Mouse (Mus musculus) testis, postnatal 14 days (tissue): ENCODE data around the gene Tmem129.
A peak's percentile ranks its signal among the peaks of the same experiment; 100 is the strongest.

Experiments
- DNase-seq: peaks from one replicate; pipeline ENCODE4 v3.0.0; 2021; ENCODE audit warnings: low spot score

Tmem129 gene

GRCm38 (mm10) chr5:33657787-33658663 lies at the start of gene Tmem129, which contains the start of gene Tacc3:
Gene Tmem129 (minus strand): TSS chr5:33658416.
Gene Tacc3 (plus strand): TSS chr5:33658128.
- DNase-seq: peak; percentile 99

- no peak for DNase-seq
Measured at GRCm38 (mm10) chr5:33707163-33707562, 48.9 kb upstream of the Tmem129 start.

GRCm38 (mm10) chr5:33706350-33706629 lies 48.1 kb upstream of the Tmem129 start:
- no peak for DNase-seq

DNA sequence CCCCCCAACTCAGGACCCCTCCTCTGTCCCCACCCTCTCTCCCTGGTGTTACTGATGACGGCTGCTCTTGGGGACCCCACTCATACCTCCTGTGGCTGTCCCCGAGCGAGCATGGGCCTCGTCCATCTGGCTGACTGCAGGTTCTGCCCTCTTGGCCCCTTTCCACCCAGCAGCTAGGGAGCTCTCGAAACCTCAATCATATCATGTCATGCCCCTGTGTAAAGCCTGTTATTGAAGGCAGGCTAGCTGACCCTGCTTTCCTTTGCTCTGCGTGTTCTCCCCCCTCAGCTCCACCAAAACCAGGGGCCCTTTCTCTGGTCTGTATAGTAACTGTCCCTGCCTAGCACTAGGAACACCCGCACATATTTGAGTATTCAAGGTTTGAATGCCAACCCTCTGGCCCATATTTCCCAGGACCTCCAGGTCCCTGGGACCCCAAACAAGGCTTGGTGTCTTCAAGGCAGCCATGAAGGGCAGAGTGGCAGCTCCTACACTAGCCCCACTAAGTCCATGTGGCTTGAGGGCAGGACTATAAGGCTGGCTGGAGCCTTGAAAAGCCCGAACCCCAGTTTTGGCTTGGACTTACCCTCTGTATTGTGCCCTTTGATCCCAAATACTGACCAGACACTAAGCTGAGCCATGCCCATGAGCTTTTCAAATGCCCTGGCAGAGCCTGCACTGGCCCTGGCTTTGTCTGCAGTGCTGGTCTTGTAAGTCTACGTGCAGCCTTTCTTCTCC lies 47.6 kb upstream of the Tmem129 start:
- no peak for DNase-seq

- DNase-seq: no peak
Measured at GRCm38 (mm10) chr5:33704945-33705611, 46.9 kb upstream of the Tmem129 start.

GRCm38 (mm10) chr5:33703999-33704398 lies 45.8 kb upstream of the Tmem129 start:
- DNase-seq: no peak

- DNase-seq: no peak
Measured at GRCm38 (mm10) chr5:33701832-33702231, 43.6 kb upstream of the Tmem129 start.

- DNase-seq: no peak
Measured at GRCm38 (mm10) chr5:33700010-33700409, 41.8 kb upstream of the Tmem129 start.

GRCm38 (mm10) chr5:33698669-33699068 lies 40.5 kb upstream of the Tmem129 start:
- no peak for DNase-seq

- DNase-seq: no peak
Measured at GRCm38 (mm10) chr5:33697947-33698512, 39.8 kb upstream of the Tmem129 start.

DNA sequence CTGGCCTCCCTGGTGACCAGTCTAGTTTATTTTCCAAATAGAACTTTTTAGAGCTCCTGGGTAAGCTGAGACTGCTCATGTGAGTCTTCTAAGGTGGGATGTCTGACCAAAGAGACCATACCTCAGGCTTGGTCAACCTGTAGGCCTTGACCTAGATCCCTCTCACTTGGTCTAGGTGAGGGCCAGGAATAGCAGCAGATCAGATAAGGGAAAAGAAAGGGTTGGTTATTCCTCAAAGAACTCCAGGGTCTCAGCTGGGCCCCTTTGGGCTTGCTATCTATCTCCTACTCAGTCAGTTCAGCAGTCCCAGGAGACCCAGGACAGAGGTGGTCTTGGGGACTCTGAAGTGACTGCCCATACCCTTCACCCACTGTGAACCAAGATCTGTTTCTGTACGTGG lies 39.3 kb upstream of the Tmem129 start:
- DNase-seq: no peak

GRCm38 (mm10) chr5:33696430-33696829 lies 38.2 kb upstream of the Tmem129 start:
- no peak for DNase-seq

GRCm38 (mm10) chr5:33695718-33696121 lies 37.5 kb upstream of the Tmem129 start:
- DNase-seq: no peak

DNA sequence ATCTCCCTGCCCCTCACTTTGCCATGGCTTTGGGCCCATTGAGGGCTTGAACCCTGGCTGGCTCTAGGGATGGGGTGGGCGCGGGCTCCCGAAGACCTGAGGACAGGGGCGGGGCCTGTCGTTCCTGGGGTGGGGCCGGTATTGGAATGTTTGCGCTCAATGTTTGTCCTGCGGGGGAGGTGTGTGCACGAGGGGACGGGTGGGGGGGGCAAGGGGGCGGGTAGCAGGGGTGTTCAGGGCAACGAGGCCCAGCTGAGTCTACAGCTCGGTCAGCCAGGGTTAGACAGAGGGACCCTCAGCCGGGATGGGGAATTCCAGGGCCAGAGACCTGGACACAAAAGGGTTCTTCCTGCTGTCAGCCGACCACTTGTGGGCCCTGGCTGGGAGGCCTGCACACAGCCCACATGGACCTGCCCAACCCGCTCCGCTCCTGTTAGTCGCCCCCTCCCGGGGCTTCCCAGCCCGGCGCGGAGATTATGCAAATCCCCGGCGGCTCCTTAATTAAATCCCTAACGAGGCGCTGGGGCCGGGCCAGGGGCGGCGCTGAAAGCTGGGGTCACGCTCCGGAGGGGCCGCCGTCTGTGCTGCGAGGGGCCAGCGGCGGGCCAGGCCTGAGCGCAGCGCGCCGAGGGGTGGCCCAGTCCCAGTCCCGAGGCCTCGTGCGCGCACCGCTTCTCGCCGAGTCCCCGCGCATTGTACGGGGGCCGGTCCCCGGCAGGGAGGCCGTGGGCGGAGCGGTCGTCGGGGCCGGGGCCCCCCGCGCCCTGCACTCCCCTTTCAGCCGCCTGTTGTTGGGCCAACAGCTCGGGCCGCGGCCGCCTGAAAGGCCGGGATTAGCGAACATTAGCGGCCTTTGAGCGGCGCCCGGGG lies 36.9 kb upstream of the Tmem129 start:
- peak; percentile 72 for DNase-seq

- no peak for DNase-seq
Measured at GRCm38 (mm10) chr5:33694461-33694847, 36.2 kb upstream of the Tmem129 start.

- no peak for DNase-seq
Measured at GRCm38 (mm10) chr5:33692393-33692792, 34.2 kb upstream of the Tmem129 start.

GRCm38 (mm10) chr5:33689852-33690645 lies 31.8 kb upstream of the Tmem129 start:
- no peak for DNase-seq

- no peak for DNase-seq
Measured at GRCm38 (mm10) chr5:33689221-33689844, 31.1 kb upstream of the Tmem129 start.

DNA sequence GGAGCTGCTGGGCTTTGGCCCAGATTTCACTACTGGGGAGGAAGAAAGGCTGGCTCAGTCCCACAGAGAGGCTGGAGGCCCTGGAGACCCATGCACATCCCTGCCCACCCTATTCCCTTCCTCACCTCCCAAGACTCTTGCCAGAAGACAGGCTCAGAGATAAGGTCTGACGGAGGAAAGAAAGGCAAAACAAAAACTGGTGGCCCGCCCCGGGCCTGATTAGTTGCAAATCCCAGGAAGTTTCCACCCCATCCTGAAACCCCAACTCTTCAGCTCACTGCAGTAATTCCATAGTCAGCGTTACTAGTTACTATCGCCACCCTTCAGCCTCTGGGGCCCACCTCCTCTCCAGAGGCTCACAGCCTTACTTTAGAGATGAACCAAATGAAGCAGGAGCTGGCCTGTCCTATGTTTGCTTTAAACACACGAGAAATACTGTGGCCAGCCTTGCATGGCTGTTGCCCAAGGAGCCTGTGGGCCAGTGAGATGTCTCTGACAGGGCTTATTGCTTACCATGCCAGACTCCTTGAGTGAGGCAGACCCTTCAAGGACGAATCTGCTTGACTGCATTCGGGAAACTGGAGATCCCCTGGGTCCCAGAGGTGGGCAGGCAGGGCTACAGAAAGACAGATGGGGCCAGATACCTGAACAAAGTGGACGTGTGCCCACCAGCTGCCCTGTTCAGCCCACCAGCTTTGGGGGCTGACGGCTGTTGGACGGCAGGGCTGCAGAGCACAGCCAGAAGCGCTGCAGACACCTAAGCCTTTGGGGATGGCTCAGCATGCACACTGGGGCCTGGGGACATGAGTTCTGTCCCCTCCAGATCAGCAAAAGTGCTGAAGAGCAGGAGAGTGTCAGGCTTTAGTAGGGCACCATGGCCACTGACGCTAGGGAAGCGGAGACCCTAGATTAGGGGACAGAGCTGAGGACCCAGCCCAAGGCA lies 30.3 kb upstream of the Tmem129 start:
- DNase-seq: no peak
